Mouse (Mus musculus) monocyte, adult 2 months (primary cell): ENCODE results near the gene Vezt.

ENCODE experiments used
- DNase-seq, 2 experiments: peaks; one replicate each; pipeline ENCODE4 v3.0.0; 2022; ENCODE audit warnings: low spot score in 2 of 2, low read depth in 1 of 2

Gene Vezt

DNA sequence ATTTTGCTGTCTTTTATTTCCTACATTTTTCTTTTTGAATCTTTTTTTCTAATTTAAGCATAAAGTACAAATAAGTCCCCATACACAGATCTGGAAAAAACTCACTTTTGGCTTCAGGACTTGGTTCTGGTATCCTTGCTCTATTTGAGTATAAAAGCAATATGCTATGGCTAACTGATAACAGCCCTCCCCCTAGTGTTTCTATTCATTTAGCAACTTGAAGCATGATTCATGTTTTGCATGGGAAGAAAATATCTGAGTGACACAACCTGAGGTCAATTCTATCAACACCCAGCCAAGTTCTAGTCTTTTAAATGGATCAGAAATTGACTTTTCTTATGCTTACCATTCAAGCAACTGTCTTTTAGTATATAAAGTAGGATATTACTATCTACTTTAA lies 68.1 kb downstream of the Vezt start:
- DNase-seq: no peak

DNA sequence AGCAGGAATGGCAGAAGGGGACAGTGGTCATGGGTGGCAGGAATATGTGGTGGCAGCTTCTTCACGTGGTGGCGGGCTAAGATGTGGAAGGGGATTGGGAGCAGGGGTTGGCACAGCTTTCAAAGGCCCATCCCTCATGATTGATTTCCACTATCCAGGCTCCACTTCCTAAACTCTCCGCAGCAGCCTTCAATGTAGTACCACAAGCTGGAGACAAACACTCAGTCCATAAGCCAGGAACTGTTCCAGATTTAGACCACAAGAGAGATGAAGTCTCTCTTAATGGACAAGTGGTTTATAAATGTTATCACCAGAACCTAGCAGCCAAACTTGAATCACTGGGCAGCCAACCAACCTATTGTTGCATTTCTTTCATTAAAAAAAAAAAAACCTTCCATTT lies 81.6 kb downstream of the Vezt start:
- no peak for DNase-seq

DNA sequence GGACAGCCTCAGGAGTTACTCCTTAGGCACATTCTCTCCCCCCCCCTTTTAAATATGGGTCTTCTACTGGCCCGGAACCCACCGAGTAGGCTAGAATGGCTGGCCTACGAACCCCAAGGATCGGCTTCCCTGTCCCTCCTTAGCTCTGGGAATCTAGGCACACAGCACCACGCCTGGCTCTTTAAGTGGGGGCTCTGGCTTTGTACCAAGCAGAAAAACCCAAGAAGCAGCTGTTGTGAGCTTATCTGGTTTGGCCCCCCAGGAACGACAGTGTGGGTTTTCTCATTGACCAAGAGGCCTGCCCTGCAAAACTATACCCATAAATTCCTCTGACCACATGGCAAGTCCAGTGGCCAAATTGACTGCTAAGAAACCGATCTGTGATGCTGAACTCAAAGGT lies 82.1 kb downstream of the Vezt start:
- no peak for DNase-seq

DNA sequence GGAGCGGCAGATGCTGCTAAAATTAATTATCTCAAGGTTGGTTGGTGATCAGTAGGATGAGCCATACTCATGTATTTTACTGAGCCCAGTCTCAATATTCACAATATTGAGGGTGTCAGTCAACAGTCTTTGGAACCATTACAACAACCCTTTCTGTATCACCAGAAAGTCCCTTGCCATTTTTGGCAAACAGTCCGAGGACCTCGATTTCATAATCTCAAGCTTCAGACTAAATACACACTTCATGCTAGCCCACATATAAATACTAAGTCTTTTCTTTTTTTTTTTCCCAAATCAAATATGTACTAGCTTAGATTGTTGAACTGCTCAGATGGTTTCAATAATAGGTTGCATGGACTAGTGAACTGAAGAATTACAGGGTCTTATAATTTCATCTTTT lies 84.6 kb downstream of the Vezt start:
- DNase-seq: no peak

DNA sequence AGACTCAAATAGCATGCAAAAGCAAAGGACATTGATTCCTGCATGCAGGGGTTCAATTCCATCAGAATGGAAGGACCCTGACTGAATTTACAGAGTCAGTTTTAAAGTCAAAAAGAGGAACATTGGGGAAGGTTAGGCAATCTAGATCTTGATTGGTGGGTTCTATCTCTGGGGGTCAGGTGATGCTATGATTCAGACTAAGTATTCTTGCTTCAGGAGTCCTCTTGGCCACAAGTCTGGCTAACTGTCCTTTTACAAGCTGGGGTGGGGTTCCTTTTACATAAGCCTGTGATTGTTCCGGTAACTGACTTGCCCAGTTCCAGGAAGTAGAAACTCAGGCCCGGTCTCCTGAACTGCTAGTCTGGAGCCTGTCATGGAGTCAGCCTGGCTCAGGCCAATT lies 85.7 kb downstream of the Vezt start:
- peak; percentile 13 to 19 for DNase-seq

DNA sequence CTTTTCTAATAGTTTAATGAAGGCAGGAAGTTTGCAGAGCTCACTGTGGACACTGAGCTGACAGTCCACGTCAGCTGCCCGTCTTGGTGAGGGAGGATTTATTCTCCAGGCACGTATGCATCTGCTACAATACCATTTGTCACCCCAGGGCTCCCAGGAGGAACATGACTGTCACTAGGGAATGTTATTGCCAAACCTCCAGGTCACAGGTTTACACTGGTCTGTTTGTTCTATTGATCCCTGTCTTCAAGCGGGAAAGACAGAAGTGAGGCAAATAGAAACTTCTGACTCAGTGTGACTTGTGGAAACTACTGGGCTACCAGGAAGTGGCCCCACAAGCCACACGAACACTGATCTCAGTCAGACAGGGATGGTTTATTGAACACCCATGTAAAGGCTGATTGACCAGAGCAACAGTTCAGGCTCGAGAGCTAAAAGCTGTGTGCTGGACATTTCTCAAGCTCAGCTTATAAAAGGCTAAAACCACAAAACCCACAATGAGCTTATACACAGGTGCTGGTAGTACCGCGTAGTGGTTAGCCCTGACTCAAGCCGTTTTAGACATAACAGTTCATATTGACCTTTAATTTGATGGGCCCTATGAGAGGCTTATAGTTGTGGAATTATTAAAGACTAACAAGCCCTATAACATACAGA lies 89.6 kb downstream of the Vezt start:
- DNase-seq: peak in 1 of 2 experiments; percentile 36

DNA sequence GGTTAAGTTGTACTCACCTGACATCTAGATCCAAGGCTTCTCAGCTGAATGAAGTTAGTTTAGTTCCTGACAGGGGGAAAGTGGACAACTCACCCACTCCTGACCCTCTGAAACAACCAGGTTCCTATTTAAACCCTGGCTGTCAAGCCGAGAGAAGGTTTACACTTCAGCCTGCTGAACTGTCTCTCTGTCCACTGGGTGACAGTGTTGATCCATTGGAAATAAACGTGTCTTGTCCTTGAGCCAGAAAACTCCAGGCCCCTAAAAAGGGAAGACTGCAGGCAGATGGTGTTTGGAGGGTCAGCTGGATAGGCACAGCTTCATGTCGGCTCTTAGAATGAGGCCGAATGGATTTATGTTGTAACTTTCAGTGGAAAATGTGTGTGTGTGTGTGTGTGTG lies 90.3 kb downstream of the Vezt start:
- DNase-seq: no peak

DNA sequence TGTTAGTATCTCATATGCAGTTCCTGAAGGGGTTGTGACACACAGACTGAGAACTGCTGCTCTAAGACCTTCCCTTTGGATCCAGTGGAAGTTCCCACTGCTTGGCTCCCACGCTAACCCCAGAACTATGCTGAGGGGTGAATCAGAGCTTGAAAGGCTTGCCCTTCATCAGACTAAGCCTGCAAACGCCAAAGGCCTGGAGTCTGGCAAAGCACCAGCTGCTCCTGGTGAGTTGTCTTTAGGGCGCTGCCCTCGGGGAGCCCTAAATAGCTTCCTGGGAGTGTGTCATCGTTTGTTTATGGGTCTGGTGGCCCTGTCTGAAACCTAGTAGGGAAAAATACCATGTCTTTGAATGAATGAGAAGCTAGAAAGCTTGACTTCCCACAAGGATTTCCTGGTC lies 91.4 kb downstream of the Vezt start:
- DNase-seq: no peak

DNA sequence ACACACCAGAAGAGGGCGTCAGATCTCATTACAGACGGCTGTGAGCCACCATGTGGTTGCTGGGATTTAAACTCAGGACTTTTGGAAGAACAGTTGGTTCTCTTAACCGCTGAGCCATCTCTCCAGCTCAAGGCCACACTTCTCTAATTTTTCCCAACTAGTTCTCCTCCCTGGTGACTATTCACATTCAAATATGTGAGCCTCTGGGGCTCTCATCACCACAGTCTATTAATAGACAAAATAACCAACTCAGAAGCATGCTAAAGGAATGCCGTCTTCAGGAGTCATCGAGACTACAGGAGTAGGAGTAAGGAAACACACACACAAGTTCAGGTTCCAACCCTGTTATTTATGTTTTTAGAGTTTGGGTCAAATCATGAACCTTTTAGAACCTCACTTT lies 95.3 kb downstream of the Vezt start:
- no peak for DNase-seq

DNA sequence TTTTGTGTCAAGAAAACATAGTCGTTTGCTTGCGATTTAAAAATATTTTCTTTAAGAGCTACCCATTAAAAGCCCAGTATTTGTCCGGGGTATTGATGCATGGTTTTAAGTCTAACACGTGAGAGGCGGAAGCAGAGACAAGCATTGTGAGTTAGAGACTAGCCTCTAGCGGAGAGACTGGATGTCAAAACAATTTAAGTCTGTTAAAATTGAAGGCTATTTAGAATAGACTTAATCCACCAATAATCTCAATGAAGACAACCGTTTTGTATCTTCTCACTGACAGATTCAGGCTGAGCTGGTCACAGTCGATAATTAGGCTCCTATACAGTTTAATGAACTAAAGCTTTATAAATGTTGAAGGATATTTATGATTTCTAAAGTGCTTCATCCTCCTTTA lies 95.9 kb downstream of the Vezt start:
- no peak for DNase-seq

DNA sequence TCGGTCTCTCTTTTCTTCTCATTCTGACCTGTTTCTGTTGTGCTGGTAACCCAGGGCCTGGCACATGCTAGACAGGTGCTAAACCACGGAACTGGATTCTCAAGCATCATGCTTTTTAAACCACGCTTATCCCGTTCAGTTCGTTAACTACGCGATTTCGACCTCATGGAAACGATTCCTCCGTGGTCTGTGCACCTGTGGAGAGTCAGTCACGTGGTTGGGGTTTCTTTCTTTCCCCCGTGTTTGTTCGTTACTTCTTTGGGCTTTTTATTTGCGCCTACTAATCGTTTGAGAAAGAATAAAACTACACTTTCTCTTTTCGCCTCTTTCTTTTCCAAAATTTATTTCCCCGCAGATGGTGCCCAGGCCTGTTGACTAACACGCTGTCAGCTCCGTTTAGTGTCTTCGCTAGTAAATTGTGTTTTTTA lies 96.8 kb downstream of the Vezt start:
- DNase-seq: no peak

DNA sequence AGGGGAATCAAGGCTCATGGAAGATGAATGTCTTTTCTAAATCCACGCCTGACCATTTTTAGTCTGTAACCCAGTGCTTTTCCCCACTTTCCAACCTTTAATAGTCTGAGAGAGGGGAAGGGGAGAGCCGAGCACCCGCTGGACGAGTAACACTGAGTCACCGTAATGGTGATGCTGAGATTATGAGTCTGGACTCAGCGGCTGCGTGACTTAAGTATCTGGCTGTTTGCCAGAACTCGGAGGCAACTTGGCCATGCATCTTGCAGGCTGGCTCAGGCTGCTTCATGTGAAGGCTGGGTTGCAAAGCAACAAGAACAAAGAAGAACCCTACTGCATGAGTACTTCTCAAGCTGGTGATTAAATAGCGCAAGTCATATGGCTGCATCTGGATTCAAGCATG lies 101.6 kb downstream of the Vezt start:
- no peak for DNase-seq

DNA sequence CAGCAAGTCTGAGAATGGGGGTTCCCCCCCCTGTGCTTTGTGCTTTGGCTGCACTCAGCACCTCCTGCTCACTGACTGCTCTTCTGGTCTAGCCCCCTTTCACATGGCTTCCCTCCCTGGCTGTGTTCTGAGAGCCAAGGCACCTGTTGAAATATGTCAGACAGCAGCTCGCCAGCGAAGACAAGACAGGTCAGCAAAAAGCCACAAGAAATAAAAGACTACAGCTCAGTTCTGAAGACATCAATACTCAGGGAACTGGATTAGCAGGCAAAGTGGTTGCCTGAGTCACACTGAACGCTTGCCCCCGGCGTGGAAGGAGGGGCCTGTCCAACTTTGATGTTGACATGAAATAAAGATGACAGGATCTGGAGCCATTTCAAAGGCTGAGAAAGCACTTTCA lies 102.8 kb downstream of the Vezt start:
- no peak for DNase-seq

DNA sequence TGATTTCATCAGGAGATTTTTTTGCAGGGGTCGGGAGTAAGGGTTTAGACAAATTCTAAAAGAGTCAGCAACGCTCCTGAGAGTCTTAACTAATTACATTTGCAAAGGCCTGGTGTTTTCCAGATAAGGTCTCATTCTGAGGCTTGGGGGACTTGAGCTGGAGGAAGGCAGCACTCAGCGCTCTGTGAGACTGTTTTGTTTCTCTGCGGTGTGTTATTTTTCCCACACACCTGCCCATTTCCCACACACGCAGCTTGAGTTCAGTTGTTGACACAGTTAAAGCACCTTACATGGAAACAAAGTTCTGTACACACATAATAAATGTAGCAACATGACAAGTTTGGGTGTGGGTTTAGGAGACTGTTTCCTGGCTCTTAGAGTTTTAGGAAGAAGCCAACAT lies 103.6 kb downstream of the Vezt start:
- no peak for DNase-seq

DNA sequence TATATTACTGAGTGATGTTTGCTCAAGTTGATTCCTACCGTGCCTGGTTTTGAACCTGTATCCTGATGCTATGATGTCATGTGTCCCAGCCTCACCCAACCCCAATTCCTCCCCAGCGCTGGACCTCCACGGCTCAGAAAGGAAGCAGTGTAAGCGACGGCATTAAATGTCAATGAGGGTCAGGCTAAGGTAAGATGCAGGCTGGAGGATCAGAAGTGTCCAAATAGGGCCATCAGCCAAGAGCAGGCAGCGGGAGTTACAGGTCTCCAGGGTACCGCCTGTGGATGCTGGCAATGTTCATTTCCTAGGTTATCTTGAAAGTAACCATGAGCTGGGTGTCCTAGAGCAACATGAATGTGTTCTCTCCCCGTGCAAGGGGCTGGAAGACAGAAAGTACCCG lies 104.2 kb downstream of the Vezt start:
- no peak for DNase-seq

DNA sequence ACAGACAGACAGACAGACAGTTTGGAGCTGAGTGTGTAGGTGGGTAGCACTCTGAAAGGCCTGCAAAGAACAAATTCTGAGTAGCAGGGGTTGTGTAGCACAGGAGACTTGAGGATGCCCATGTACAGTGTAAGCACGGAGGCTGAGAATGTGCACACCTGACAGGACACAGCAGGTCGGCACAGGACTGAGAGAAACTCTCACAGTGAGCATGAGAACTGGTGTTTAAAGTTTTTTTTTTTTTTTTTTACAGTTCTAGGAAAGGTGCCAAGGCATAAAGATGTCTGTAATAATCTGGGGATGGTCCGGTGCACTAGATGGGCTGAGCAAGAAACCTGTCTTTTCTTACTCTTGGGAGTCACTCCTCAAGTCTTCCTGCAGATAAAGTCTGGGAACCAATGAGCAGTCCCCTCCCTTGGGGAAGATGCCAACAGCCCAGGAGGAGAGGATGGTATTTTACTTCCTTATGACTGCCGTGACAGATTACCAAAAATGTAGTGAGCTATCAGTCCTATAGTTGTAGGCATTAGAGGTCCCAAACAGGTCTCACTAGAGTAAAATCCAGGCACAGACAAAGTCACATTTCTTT lies 105.3 kb downstream of the Vezt start:
- no peak for DNase-seq

DNA sequence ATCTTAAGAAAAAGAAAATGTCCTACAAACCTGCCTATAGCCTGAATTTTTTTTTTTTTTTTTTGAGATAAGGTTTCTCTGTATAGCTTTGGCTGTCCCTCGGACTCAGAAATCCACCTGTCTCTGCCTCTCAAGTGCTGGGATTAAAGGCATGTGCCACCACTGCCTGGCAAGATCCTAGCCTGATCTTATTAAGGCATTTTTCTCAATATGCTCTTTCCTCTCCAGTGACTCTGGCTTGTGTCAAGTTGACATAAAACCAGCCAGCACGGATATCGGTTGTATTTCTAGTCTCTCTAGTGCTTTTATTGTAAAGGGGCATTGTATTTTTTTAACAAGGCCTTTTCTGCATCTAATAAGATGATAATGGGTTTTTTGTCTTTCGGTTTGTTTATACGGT lies 111.0 kb downstream of the Vezt start:
- DNase-seq: no peak

DNA sequence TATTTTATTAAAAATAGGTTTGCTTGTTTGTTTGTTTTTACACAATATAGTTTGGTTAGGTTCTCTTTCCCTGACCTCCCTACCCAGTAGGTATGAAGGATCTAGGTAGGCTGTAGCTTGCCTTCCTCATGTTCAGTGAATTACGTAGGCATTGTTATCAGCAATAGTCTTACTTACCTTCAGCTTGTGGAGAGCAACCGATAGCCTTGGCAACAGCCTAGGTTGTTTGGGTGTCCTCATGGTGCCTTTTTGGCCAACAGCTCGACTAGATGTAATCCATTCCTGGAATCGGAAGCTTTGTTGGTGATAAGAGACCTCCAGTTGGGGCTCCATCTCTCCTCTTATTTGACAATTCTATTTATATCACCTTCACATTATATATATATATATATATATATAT lies 114.5 kb downstream of the Vezt start:
- DNase-seq: no peak

DNA sequence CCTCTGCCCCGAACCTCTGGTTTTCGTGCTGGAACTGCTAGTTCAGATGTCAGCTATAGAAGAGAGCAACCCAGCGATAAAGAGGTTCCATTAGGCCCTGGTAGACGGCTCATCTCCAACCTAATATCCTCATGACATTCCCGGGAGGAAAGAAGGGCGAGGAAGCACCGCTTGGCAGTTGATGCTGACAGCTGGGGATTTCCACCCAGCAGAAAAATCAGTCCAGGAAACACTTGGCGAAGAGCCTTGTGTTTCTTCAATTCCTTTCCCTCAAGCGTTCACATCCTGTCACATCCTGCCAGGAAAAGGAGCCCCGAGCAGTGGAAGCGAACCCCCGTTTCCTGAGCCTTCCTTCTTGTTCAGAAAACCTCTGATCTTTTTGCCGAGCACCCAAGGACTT lies 116.4 kb downstream of the Vezt start:
- DNase-seq: no peak

DNA sequence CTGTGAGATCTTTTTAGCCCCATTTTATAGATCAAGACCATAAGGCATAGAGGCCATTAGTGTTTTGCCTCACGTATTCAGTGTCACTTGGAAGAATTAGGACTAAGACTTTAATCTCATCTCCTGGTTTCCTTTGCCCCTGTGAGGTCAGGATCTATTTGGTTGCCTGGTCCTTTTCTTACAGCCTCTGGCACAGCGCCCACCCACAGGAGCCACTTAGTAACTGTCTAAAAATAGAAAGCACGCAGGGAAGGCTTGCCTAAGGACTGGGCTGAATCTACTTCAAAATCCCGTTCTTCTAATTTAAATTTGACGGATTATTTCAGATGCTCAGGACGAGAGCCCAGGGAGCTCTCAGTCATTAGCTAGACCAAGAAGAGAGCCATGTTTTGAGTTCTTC lies 116.9 kb downstream of the Vezt start:
- DNase-seq: no peak

DNA sequence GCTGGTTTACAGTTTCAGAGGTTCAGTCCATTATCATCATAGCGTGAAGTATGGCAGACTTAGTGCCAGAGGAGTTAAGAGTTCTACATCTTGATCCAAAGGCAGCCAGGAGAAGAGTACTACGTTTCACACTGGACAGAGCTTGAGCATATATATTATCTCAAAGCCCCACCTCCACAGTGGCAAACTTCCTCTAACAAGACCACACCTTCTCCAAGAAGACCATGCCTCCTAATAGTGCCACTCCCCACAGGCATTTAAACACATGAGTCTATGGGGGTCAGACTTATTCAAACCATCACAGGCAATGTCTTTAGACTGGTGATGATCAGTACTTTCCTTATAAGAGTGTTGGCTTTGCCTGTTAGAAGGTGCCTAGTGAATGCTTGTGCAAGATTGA lies 117.5 kb downstream of the Vezt start:
- DNase-seq: no peak

DNA sequence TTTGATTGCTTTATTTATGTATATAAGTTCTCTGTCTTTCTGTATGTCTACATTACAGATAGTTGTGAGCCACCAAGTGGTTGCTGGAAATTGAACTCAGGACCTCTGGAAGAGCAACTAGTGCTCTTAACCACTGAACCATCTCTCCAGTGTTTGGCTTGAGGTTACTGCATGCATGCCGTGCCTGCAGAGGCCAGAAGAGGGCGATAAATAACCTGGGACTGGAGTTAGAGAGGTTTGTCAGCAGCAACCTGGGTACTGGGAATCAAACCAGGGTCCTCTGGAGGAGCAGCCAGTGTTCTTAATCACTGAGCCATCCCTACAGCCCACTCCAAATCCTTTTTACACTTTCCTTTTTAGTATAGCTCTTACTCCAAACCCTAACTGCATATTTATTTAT lies 118.8 kb downstream of the Vezt start:
- DNase-seq: no peak

DNA sequence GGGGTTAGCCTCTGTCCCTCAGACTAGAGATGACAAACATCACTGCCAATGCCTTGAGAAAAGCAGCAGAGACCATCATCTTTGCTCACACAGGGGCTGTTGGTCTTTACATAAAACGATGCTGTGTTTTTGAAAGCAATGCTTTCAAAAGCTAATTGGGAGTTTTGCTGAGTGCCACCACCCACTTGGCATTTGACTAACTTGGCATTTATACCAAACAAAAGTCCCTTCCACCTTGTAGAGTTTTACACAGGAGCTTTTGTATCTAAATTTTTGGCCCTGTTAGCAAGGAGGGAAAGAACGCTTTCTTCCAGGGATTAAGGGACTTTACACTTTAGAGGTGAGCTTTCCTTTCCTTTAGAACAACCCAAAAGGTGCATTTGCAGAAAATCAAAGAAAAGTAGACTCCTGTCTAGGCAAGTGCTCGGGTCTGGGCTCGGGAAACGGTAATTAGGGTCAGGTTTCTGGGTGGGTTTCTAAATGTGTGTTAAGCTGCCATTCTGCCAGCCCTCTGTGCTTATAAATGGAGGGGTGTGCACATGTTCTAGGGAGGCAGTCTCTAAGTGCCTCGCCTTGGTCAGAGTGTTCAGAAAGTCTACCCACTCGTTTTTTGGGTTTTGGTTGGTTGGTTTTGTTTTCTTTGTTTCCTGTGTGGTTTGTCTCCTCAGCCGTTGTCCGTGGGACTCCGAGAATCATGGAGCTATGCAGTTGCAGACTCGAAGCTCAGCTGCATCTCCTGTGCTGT lies 119.9 kb downstream of the Vezt start:
- no peak for DNase-seq
